Mouse (Mus musculus) kidney, postnatal 36 days (tissue): ENCODE data around the gene Ndufa4l2.

ENCODE experiments used
- DNase-seq, 2 experiments: peaks; one replicate each; pipeline ENCODE4 v3.0.0; 2021 to 2022; ENCODE audit warnings: mixed read lengths in 2 of 2

Gene Ndufa4l2

DNA sequence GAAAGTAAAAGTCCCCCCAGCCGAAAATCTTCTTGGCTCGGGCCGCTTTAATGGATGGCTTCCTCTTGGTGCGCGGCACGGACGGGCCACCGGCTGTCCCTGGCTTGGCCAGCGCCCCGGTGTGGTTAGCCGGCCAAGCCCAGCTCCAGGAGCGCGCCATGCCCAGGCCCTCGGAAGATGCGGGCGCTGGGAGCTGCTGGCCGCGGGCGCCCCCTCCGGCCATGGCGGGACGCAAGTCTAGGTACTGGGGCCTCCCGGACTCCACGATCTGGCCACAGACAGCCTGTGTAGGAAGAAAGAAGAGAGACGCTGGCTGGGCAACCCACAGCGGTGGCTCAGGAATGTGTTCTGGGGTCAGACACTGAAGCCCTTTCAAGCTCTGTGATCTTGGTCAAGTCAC lies 11.9 kb downstream of the Ndufa4l2 start:
- DNase-seq: peak; percentile 68 to 88

DNA sequence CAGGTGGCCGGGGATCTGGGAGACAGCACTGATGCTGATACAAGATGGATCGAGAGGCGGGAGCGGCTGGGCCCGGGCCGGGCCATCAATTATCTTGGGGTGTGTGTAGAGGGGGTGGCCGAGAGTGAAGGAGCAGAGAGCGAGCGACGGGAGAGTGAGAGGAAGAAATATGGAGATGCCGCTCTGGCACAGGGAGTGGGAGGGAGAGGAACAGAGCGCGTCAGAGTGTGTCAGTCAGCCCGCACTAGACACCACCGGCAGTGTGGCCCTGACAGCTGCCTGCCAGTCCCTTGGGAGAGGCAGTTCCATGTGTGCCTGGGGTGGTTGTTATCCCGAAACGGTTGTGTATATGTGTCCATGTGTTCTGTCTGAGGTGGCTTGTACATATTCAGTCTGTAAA lies 12.7 kb downstream of the Ndufa4l2 start:
- no peak for DNase-seq

DNA sequence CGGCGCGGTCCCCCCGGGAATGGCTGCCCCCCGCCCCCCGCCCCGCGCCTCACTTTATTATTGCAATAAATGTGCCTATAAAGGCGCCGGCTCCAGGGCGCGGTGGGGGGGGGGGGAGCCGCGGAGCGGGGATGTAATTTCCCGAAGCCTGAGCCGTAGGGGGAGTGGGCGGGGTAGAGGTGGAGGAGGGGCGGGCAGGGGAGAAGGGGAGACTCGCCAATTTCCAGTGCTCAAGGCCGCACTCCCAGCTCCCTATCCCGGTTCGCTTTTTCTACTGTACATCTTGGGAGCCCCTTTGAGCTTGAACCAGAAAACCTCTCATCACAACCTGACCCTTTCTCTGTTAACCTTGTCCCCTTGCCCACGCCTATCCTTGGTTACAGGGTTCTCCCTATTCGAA lies 16.2 kb downstream of the Ndufa4l2 start:
- no peak for DNase-seq

DNA sequence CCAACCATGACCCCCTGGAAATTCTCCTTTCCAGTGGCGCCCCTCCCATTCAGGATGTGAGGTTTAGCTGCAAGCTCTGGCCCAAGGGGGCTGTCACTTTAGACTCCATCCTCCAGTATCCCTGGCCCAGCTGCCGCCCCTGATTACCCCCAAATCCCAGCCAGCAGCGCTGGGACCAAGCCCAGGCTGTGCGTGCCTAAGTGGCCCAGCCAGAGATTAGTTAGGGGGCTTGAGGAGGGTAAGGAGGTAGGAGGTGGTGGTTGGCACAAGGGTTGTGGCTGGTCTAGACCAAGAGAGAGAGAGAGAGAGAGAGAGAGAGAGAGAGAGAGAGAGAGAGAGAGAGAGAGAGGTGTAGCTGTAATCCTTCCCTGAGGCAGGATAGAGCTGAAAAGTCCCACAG lies 16.8 kb downstream of the Ndufa4l2 start:
- no peak for DNase-seq

DNA sequence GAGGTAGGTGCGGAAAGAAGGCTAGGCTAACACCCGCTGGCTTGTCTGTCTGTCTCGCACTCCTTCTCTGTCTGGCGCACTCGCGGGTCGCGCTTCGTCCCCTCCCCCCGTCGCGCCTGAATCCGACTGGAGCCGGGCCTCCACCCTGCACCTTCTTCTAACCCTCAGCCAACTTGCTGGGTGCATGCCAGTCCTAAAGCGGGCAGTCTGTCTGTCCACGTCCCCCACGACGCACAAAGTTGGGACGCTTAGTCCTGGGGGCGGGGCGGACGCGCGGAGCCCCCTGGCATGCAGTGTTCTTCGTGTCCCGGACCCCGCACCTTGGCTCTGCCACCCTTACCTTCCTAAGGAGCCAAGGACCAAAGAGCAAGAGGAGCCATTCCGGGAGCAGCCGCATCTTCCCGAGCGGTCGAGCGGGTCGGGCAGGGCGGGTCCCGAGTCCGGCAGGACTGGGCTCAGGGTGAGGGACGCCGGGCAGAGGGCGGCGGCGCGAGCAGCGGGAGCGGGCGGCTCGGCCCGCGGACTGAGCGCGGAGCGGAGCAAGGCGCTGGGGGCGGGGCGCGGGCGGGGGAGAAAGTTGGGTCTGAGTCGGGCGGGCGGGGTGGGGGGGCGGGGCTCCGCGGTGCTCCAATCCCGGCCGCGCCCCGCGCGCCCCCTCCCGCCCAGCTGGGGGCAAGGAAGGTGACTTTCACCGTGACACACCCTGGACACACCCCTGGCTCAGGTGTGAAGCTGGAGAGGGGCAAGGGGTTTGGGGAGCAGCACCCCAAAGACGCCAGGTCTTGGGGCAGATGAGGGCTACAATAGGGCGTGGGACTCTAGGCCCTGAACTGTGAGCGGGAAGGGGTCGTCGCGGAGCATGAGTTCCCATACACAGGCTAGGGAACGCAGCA lies 19.5 kb downstream of the Ndufa4l2 start, which contains the start of gene Nxph4:
Nxph4 (minus strand) TSS at position 524 of the 893 bp plus-strand sequence.
- peak; percentile 38 to 74 for DNase-seq

DNA sequence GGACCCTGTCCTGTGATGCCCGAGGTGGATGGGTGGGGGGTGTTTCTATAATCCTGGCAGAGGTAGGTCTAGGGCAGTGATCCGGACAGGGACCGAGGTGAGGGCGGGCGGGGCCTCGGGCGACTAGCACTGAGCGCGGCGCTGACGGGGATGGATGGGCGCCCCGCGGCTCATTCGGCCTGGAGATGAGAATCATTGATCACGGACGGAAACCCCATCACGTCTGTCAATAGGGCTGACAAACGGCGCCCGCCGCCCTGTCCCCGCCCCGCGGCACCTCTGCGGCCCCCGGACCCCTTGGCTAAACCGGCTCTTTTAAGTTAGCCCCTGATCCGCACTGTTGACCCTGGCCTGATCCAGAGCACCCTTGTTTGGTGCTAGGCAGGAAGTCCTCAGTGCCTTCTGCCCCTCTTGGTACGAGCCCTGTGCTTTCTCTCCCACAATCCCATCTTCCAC lies 20.2 kb downstream of the Ndufa4l2 start:
- peak in 1 of 2 experiments; percentile 64 for DNase-seq

DNA sequence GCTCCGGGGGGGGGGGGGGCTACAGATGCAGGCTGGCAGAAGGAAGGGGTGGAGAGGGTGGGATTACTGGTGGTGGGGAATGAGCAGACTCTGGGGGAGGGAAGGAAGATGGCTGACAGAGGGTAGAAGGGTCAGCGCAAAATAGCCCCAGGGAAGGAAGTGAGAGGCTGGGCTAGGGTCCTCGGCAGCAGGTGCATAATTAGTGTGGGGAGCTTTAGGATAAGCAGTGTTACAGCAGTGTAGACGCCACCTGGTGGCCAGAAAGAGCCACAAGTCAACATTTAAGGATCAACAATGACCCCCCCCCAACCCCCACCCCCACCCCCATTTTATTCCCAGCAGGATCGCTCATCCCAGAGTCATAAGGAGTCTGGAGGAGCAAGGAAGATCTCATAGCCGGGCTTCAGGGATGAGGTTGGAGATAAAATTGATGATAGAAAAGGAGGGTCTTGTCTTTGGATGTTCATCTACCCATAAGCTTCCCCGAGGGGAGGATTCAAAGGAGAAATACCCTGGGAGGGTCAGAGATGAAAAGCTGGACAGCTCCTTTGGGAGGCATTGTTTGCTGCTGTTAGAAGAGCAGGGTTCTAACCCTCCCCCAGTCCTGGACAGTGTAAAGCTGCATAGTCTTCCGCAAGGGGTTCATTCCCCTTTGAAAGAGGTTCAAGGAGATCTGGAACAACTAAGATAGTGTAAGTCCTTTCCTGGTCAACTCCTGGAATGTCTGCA lies 22.0 kb downstream of the Ndufa4l2 start:
- DNase-seq: peak; percentile 58 to 78

DNA sequence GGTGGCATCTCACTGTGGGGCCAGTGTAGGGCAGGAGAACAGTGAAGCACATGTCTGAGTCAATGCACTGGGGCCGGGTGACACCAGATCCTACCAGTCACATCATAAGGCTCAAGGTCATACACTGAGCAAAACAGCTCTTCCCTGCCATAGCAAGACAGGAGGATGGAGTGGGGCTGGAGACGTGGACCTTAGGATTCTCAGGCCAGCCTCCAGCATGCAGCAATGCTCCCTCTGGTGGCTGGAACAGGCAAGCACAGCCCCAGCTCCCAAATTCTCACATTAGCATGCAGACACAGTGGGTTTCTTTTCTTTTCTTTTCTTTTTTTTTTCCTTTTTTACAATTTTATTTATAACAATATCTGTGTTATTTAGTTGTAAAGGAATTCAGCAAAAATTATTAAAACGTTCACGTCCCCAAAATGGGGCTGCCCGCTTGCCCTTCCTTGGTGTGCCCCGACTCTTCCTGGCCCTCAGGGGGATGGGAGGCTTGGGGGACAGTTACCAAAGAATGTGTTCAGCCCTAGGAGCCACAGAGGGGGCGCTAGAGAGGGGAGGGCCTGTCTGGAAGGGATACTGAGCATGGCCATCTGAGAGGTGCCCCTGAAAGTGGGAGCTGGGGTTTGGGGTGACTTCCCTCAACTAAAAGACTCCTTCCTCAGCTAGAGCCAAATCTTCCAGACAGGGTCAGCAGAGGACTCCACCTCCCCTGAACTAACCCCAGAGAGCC lies 23.3 kb downstream of the Ndufa4l2 start:
- peak; percentile 82 to 90 for DNase-seq

DNA sequence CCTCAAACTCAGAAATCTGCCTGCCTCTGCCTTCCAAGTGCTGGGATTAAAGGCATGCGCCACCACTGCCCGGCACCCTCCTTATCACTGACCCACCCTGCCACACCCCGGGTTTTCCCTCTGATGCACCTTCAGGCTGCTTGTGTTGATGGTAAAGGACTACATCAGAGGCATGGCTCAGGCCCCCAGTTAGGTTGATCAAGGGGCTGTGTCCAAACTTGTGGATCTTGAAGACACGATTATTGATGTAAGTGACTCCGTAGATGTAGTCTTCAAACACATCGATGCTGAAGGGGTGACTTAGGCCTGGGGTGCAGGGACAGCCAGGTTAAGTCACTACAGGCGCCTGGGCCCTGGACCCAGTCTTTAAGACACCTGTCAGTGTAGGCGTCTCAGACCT lies 26.7 kb downstream of the Ndufa4l2 start:
- no peak for DNase-seq

DNA sequence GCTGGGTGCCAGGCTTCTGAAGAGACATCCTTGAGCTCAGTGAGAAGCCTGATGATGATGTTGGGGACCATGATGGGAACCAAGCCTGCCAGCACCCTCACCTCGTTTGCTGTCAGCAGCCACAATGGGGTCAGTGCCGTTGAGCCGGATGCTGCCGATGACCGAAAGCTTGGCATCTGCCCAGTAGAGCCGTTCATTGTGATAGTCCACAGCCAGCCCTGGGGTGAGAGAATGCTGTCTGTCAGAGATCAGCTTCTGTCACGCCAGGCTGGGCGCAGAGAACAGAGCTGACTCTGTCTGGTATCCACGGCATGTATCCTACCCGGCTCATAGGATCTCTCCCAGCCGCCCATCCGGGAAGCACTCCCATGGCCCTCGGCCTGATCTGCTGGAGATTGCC lies 27.3 kb downstream of the Ndufa4l2 start:
- peak in 1 of 2 experiments; percentile 51 for DNase-seq

DNA sequence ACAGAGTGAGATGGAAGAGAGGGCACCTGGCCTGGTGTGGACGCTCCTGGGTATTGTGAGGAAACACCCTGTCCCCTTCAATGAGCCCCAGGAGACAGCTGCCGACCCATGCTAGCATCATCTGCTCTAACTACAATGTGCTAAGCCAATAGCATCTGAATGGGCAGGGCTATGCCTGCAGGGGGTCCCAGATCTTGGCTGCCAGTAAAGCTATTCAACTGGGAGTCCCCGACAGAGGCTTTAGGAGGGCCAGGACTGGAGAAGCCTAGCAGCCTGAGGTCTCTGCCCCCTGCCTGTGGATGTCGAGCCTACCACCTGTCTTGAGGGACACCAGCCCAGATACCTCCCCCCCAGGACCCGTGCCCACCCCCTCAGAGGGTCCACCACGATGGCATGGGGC lies 28.0 kb downstream of the Ndufa4l2 start:
- DNase-seq: no peak

DNA sequence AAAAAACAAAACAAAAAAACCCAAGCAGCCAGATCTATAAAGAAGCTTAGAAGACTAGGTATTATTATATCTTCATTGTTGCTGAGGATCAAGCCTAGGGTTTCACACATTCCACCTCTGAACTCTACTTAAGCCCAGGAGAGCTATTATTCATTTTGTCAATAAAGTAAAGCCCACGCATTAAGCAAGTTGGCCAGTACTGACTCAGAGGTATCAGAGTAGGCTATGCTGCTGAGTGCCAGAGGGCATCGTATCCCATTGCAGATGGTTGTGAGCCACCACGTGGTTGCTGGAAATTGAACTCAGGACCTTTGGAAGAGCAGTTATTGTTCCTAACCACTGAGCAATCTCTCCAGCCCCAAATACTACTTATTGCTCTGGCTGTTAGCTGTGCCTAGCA lies 29.1 kb downstream of the Ndufa4l2 start:
- no peak for DNase-seq

DNA sequence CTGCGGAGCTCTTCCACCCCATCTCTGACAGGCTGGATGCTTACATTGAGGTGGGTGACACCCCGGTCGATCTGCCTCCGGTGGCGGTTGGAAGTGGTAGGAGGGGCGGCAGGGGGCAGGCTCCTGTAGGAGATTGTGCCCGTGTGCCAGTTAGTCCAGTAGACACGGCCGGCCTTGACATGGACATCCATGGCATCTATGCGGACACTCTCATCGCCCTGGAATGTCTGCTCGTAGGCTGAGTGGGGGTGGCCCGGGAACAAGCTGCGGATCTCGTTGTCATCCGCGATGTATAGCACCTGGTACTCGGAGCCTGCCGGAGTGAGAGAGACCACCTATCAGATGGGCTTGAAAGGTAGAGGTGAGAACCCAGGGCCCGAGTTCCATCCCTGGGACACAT lies 29.6 kb downstream of the Ndufa4l2 start:
- no peak for DNase-seq

DNA sequence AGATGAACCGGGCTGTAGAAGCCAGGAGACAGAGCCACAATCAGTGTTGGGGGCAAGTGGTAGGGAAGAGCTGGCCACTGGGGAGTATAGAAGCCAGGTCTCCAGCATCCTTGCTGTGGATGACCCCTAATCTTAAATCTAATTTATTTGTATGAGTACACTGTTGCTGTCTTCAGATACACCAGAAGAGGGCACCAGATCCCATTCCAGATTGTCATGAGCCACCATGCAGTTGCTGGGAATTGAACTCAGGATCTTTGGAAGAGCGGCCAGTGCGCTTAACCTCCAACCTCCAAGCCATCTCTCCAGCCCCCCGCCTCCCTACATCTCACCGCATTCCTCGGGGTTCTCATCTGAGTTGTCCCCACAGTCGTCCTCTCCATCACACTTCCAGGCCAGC lies 31.7 kb downstream of the Ndufa4l2 start:
- DNase-seq: peak in 1 of 2 experiments; percentile 37

DNA sequence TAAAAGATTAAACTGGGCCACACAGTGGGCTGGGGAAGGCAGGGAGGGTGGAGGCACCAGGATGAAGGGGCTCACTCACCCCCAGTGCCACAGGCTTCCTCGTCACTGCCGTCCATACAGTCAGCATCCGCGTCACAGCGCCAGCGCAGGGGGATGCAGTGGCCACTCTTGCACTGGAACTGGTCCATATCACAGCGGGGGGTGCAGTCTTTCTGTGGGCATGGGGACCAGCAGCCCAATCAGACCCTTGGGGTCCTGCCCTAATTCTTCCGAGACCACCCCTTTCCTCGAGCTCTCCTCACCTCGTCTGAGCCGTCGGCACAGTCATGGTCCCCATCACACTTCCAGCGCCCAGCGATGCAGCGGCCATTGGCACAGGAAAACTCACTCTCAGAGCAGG lies 33.5 kb downstream of the Ndufa4l2 start:
- no peak for DNase-seq

DNA sequence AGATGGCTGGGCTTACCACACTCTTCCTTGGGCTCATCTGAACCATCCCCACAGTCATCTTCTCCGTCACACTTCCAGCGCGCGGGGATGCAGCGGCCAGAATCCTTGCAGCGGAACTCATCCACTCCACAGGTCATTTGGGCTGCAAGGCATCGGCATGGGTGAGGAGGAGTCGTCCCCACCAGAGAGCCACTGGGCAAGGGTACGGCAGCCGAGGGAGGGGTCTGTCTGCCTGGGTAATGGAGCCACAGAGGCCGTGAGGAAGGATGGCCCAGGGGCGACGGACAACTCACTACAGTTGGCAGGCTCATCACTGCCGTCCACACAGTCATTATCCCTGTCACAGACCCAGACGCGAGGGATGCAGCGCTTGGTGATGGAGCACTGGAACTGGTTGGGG lies 35.1 kb downstream of the Ndufa4l2 start:
- DNase-seq: no peak

DNA sequence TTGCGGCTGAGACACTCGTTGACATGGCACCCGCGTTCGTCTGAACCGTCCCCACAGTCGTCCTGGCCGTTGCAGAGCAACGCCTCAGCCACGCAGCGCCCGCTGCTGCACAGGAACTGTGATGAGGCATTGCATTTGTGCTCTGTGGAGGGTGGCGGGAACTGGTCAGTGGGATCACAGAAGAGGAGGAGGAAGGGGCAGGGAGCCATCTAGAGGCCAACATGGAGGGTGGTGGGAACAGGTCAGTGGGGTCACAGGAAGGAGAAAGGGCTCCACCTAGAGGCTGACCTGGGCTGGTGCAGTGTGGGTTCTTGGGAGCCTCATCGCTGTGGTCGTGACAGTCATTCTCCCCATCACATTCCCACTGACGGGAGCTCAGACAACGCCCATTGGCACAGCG lies 40.9 kb downstream of the Ndufa4l2 start:
- DNase-seq: peak in 1 of 2 experiments; percentile 52

DNA sequence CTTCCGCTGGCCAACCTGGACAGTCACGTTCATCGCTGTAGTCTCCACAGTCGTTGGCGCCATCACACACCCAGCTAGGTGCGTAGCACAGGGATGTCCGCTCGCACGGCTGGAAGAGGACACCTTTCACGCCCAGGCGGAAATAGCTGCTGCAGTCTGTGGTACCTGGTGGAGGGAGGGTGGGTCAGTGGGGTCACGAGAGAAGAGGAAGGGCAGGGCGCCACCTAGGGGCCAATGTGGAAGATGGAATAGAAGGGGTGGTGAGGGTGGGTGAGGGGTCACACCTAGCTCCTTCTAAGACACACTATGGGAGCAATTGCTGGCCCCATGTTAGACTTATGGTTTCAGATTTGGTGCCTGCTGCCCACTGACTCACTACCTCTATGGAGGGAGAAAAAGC lies 42.6 kb downstream of the Ndufa4l2 start:
- DNase-seq: peak in 1 of 2 experiments; percentile 43

DNA sequence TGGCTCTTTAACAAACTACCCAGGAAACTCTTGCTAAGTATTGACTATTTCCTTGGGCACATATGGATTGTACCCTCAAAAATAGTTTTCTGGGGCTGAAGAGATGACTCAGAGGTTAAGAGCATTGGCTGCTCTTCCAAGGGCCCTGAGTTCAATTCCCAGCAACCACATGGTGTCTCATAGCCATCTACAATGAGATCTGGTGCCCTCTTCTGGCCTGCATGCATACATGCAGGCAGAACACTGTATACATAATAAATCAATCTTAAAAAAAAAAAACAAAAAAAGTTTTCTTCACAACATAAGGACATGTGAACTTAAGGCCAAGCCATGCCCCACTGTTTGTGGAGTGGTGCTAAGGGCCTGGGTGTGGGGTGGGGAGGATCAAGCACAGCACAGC lies 46.4 kb downstream of the Ndufa4l2 start:
- DNase-seq: no peak

DNA sequence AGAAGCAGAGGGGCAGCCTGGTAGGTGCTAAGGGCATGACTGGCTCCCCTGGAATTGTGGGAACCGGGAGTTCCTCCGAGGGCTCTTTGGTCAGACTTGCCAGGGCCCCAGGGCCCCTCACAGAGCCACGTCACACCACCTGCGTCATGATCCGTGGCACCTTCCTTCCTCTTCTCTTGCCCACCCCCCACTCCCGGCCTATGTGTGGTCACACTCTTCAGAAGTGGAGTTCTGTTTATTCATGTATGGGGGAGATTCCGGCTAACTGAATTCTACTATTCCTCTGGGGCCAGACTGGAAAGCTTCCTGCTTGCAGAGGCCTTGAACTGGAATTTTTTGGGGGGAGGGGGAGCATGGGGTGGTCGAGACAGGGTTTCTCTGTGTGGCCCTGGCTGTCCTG lies 49.1 kb downstream of the Ndufa4l2 start:
- DNase-seq: no peak

DNA sequence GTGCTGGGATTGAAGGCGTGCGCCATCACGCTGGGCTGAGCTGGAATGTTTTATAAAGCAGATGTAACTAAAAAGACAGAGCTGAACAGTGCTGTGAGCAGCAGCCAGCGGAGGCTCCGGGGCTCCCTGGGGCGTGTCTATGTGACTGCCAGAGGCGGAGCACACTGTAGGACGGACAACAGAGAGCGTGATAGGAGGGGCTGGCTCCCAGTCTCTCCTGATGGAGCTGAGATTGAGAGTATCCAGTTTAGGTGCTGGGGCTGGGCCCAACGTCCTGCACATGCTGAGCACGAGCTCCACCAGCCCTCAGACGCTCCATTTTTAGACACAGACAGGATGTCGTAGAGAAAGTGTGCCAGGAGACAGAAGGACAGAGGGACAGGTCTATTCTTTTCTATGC lies 49.5 kb downstream of the Ndufa4l2 start:
- DNase-seq: peak; percentile 27 to 37
